Mouse (Mus musculus) lung, embryonic 16.5 days (tissue): Measurements from ENCODE around the gene Emid1. TPM values are rescaled to one million over a fixed set of nuclear protein-coding genes. Genes with fewer than 3 reads are reported as not detected.

Source experiments
- ATAC-seq: fragments of 200-750 bp; cut with Nextera tagmentation; 2 replicates; pipeline ENCODE4 v1.8.0; 2017; ENCODE audit warnings: low read depth, mild to moderate bottlenecking, moderate library complexity
- H3K27ac ChIP-seq: fragments of 300-500 bp; sonication (generic); 2 replicates; pipeline ENCODE4 v1.5.1; 2014; ENCODE audit warnings: mild to moderate bottlenecking, control low read depth, low read length
- H3K27me3 ChIP-seq: fragments of 300-500 bp; sonication (generic); 2 replicates; pipeline ENCODE4 v1.6.1; 2014; ENCODE audit warnings: low read depth, low read length, mixed read lengths; ENCODE audit not compliant: control insufficient read depth, insufficient read depth
- H3K36me3 ChIP-seq: fragments of 300-500 bp; sonication (generic); 2 replicates; pipeline ENCODE4 v1.6.1; 2014; ENCODE audit warnings: low read length; ENCODE audit not compliant: control insufficient read depth, insufficient read depth
- H3K4me1 ChIP-seq: fragments of 300-500 bp; sonication (generic); replicated peaks from 2 replicates; pipeline ENCODE4 v1.6.1; 2014; ENCODE audit warnings: low read length, mixed read lengths; ENCODE audit not compliant: control insufficient read depth, insufficient read depth
- H3K4me2 ChIP-seq: fragments of 300-500 bp; sonication (generic); 2 replicates; pipeline ENCODE4 v1.6.1; 2014; ENCODE audit warnings: low read depth, low read length, control low read depth
- H3K4me3 ChIP-seq: fragments of 300-500 bp; sonication (generic); 2 replicates; pipeline ENCODE4 v1.5.1; 2014; ENCODE audit warnings: mild to moderate bottlenecking, low read length, control low read depth
- H3K9ac ChIP-seq: fragments of 300-500 bp; sonication (generic); 2 replicates; pipeline ENCODE4 v1.6.1; 2014; ENCODE audit warnings: low read length, control low read depth
- H3K9me3 ChIP-seq: fragments of 300-500 bp; sonication (generic); 2 replicates; pipeline ENCODE4 v1.6.1; 2016; ENCODE audit warnings: low read length; ENCODE audit not compliant: control insufficient read depth
- WGBS: fragments of 180-500 bp; shearing (Covaris S2); extraction: QIAGEN DNeasy Blood & Tissue Kit; methylation state at CpG from one replicate; pipeline ENCODE4 v1.1.7; 2014; 5-methylcytosine and 5-hydroxymethylcytosine counted together
- polyA plus RNA-seq: library from polyadenylated mRNA; unstranded; fragments of >200 nt; fragmentation: Nextera tagmentation; extraction: Ambion mirVana; gene quantifications from 2 replicates; pipeline ENCODE4 v1.2.1, GENCODE M21; 2015

The Emid1 gene
- polyA plus RNA-seq, 1 experiment from 2014 or later, result 46.7 TPM

- ATAC-seq, result no peak
- Histone ChIP-seq H3K4me3 (peak overlapping the region; percentile 77), H3K9me3 (no peaks in the 10 kb centered on the region), H3K36me3 (peaks cover 18% of the 10 kb centered on the region), H3K27ac (peak overlapping the region; percentile 39; the same call in 1 of the 2 replicates), H3K9ac (peak overlapping the region; percentile 82), H3K4me1 (peaks cover 24% of the 10 kb centered on the region), H3K4me2 (peak overlapping the region; percentile 98), H3K27me3 (peaks cover 27% of the 10 kb centered on the region)
- WGBS, result 14% methylated on average over 38 of the region's 38 CpGs
Observed at GRCm38 (mm10) chr11:5064282-5065055, 87.6 kb downstream of the Emid1 start.

DNA sequence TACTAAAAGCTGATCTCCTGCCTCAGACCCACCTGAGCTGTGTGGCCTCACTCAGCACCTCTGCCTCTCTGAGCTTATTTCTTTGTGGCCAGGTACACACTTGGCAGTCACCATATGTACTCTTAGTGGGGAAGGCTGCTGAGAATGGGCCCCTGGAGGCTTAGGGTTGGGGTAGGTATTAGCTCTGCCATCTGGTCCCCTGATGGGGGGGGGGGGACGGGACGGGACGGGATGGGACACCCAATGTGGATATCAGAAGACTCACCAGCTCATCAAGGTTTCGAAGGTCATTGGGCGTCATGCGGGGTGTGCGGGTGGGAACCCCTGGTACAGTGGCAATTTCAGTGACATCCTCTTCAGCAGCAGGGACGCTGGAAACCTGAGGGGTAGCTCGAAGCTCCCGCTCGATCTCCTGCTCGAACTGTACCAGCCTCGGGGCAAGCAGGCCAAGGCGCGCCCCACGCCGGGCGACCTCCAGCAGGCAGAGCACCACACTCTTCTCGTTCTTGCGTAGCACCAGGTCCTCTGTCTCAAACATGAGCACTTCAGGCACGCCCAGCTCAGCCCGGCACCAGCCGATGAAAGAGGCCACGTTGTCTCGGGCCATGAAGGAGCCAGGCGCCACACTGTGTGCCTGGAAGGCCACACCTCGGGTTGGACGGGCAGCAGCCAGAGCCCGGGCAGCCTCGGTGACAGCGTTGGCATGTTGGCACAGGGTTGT lies 88.3 kb downstream of the Emid1 start:
- WGBS, result 55% methylated on average over 31 of the region's 31 CpGs
- peaks cover 24% of the 10 kb centered on the region for H3K4me1 ChIP-seq
- ATAC-seq, result no peak
- H3K4me3 ChIP-seq, result peak overlapping the region; percentile 77
- H3K9ac ChIP-seq, result peak overlapping the region; percentile 82
- H3K27me3 ChIP-seq, result peaks cover 34% of the 10 kb centered on the region
- no peak overlapping the region for H3K27ac ChIP-seq
- peak overlapping the region; percentile 98 for H3K4me2 ChIP-seq
- H3K9me3 ChIP-seq, result no peaks in the 10 kb centered on the region
- H3K36me3 ChIP-seq, result peaks cover 11% of the 10 kb centered on the region

DNA sequence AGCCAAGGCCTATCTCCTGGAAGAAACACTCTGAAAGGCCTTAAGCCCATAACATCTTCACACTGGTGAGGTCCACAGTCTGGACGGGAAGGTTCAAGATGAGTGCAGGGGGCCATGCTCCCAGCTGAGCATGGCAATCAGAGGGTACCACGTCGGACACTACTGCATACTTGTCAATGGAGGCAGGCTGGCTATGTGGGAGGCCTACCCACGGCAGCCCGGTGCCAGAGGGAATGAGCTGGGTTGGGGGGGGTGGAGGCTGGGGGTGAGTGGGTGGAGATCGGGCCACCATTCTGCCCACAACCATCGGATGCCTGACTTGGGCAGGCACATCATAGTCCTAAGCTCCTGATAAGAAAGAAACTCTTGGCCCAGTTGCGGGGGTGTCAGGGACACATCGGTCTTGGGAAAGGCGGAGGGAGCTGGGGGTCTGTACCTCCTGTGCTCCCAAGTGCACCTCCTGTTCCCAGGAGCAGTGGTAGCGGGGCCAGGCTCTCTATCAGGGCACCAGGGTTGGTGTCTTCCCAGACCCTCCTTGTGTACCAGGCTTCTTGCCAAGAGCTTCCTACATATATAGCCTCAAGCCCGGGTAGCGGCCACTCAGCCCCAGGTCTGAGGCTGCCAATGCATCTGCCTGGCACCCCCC lies 89.1 kb downstream of the Emid1 start:
- WGBS, result 71% methylated on average over 13 of the region's 13 CpGs
- Histone ChIP-seq H3K27me3 (peaks cover 40% of the 10 kb centered on the region), H3K4me1 (peaks cover 28% of the 10 kb centered on the region), H3K4me3 (no peak overlapping the region), H3K9ac (no peak overlapping the region), H3K4me2 (no peak overlapping the region), H3K36me3 (peaks cover 3% of the 10 kb centered on the region; the same call in 1 of the 2 replicates), H3K9me3 (no peaks in the 10 kb centered on the region), H3K27ac (no peak overlapping the region)
- ATAC-seq, result no peak

GRCm38 (mm10) chr11:5062326-5062725 lies 89.7 kb downstream of the Emid1 start:
- Histone ChIP-seq H3K27ac (no peak overlapping the region), H3K36me3 (no peaks in the 10 kb centered on the region), H3K9me3 (no peaks in the 10 kb centered on the region), H3K4me1 (peaks cover 31% of the 10 kb centered on the region), H3K4me2 (peak overlapping the region; percentile 64), H3K4me3 (peak overlapping the region; percentile 46), H3K9ac (peak overlapping the region; percentile 32), H3K27me3 (peaks cover 46% of the 10 kb centered on the region)
- no peak for ATAC-seq
- WGBS, result 30% methylated on average over 13 of the region's 13 CpGs

GRCm38 (mm10) chr11:5061413-5062139 lies 90.5 kb downstream of the Emid1 start:
- ATAC-seq, result peak; percentile 52
- Histone ChIP-seq H3K4me3 (peak overlapping the region; percentile 46), H3K27ac (no peak overlapping the region), H3K9me3 (no peaks in the 10 kb centered on the region), H3K9ac (peak overlapping the region; percentile 32), H3K36me3 (no peaks in the 10 kb centered on the region), H3K4me1 (peaks cover 31% of the 10 kb centered on the region), H3K27me3 (peaks cover 53% of the 10 kb centered on the region), H3K4me2 (peak overlapping the region; percentile 64)
- WGBS, result 4% methylated on average over 62 of the region's 62 CpGs

DNA sequence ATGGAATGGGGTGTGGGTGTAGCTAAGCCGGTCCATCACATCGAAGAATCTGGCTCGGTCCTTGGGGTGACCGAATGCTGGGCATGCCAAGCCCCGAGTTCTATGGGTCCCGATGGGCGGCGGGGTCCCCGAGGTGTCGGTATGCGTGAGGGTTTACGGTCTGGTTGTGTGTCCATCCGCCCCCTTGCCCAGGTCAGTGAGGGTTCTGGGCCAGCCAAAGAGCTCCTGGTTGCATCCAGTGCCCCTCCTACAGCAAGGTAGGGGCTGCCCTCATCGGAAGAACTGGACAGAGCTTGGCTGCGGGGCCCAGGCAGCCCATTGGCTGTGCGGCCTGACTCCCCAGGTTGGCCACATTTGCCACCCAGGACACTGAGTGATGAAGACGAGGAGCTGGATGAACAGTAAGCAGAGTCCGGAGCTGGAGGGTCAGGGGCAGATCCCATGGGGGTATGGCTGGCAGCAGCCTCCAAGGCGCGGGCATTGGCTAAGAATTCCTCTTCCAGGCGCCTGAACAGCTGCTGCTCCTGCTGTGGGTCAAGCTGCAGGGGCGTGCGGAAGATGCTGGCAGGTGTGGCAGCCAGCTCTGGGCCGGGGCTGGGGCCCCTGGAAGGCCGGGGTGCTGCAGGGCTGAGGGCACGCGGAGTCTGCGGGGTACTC lies 91.2 kb downstream of the Emid1 start:
- 60% methylated on average over 28 of the region's 28 CpGs for WGBS
- ATAC-seq, result no peak
- Histone ChIP-seq H3K4me1 (peaks cover 31% of the 10 kb centered on the region), H3K9ac (peak overlapping the region; percentile 32), H3K27me3 (peaks cover 60% of the 10 kb centered on the region), H3K9me3 (no peaks in the 10 kb centered on the region), H3K4me3 (peak overlapping the region; percentile 46), H3K27ac (no peak overlapping the region), H3K4me2 (peak overlapping the region; percentile 64), H3K36me3 (no peaks in the 10 kb centered on the region)

- H3K9me3 ChIP-seq, result no peaks in the 10 kb centered on the region
- H3K4me1 ChIP-seq, result peaks cover 31% of the 10 kb centered on the region
- H3K4me3 ChIP-seq, result no peak overlapping the region
- no peak overlapping the region for H3K4me2 ChIP-seq
- H3K27me3 ChIP-seq, result peaks cover 63% of the 10 kb centered on the region
- no peaks in the 10 kb centered on the region for H3K36me3 ChIP-seq
- no peak overlapping the region for H3K27ac ChIP-seq
- H3K9ac ChIP-seq, result no peak overlapping the region
- no peak for ATAC-seq
- 11% methylated on average over 27 of the region's 27 CpGs for WGBS
Observed at GRCm38 (mm10) chr11:5059704-5060156, 92.3 kb downstream of the Emid1 start.

DNA sequence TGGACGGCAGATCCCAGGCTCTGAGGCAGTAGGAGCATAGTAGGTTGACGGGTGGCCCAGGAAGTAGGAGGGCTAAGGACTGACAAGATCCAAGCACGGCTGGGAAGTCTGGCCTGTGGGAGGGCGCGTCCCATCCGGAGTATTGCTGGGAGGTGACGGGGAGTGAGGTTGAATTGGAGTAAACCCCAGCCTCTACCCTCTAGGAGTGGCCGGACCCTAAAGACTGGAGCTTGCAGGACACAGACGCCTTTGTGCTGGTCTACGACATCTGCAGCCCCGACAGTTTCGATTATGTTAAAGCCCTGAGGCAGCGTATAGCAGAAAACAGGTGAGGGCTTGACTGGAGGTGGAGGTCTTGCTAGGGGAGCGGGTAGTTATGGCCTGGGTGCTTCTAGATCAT lies 92.8 kb downstream of the Emid1 start:
- H3K9ac ChIP-seq, result no peak overlapping the region
- no peaks in the 10 kb centered on the region for H3K36me3 ChIP-seq
- H3K9me3 ChIP-seq, result no peaks in the 10 kb centered on the region
- H3K4me1 ChIP-seq, result peaks cover 26% of the 10 kb centered on the region
- H3K4me3 ChIP-seq, result no peak overlapping the region
- H3K27ac ChIP-seq, result no peak overlapping the region
- no peak for ATAC-seq
- peaks cover 63% of the 10 kb centered on the region for H3K27me3 ChIP-seq
- WGBS, result 25% methylated on average over 14 of the region's 14 CpGs
- no peak overlapping the region for H3K4me2 ChIP-seq
